Mouse (Mus musculus): Measurements from ENCODE around the gene Slc44a3.

Slc44a3 gene

DNA sequence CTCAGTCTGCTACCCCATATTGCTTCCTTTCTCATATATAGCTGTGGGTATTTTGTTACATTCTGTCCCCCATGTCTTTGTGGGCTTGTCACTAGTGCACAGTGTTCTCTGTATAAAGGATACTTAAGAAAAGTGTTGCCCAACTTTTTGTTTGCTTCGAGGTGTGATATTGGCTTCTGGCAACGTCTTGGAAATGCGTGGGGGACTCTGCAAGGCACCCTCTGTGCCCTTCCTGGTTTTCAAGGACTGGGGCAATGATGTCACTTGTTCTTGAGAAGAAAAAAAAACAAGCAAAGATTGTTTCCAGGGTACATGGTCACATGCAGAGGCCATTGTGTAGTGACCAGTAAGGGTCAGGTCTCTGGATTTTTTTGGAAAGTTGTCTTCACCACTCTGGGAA, 29.6 kb upstream of the Slc44a3 start:
- POLR2A ChIA-PET: interaction anchor here (1.0 to 42.3 kb wide), 15 partner anchors 10 to 178 kb away, joined by 3 to 1486 read pairs (median 22); partner anchors contain the start of gene F3 (in 1 of the 4)
- CTCF ChIA-PET: interaction anchor here in 1 of 4 experiments (1.7 kb wide), 1 partner anchor 175 kb away, joined by 4 read pairs; no protein-coding TSS in a partner anchor

DNA sequence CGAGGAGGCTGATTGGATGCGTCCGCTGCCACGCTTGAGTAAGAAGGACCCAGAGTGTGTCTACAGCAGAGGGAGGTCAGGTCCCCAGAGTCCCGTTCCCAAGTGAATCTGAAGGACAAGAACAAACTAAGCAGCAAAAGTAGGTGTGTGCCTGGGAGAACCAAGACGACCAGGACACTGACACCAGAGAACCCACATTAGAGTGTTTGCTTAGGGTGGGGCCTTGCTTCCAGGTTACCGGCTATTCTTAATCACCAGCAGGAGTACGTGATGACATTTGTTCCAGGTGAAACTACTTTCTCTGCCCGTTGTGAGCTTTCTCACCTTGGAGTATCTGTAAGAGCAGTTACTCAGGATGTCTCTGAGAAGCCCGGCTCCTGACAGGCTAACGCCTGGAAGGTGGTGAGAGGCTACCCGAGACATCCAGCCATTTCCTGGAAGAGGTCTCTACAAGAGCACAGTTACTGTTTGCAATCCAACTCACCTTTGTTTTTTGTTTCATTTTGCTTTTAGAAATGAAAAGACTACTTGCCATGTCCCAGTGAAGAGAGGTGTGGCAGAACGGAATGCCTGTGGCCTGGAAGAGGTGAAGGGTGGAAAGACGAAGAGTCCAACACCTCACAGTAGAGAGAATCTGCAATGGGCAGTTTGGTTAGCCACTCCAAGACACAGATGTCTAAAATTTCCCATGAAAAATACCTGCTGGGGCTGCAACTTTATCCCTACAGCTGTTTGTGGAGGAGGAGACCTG, 28.1 kb upstream of the Slc44a3 start:
- ChIA-PET CTCF (interaction anchor here in 3 of 4 experiments (0.5 to 2.1 kb wide), 4 partner anchors 164 to 177 kb away, joined by 4 to 11 read pairs (median 7); no protein-coding TSS in a partner anchor), POLR2A (interaction anchor here (0.7 to 42.3 kb wide), 50 partner anchors 8 to 269 kb away, joined by 3 to 1486 read pairs (median 5); partner anchors contain the start of genes F3 (in 2 of the 4) and Alg14 (in 1 of the 4))

DNA sequence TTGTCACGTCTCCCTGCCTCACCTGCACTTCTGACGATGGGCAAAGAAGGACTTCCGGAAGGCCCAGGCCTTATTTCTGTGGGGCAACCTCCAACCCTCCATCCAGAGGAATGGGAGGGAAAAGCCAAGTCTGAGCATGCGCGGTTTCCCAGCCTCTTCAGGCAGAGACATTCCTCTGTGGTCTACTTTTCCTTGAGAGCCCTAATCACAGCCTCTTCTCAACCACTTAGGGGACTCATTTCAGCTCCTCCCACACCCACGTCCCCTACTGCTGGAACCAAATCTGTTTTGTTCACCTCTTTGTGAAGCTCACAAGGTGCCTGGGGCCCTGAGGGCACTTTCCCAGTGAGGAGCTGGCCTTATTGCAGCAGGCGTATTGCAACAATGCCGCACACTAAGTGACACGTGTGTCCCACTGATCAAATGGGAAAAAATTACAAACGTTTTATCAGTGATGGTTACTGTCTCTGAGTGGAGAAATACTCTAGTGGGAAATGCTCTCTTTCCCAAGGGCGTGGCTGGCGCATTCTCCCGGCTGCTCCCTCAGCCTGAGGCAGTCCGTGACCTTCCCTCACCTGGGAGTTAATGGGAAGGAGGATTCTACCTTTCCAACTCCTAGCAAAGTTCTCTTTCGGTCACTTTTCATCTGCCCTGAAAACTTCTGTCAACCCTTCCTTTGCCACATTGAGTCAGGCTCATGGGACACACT, 27.4 kb upstream of the Slc44a3 start:
- ChIA-PET POLR2A (interaction anchor here (0.5 to 42.3 kb wide), 63 partner anchors 7 to 268 kb away, joined by 3 to 1486 read pairs (median 4); partner anchors contain the start of genes F3 (in 3 of the 4), Abcd3 (in 1 of the 4) and Alg14 (in 1 of the 4)), CTCF (interaction anchor here in 3 of 4 experiments (0.5 to 2.1 kb wide), 3 partner anchors 164 to 178 kb away, joined by 4 to 11 read pairs (median 10); no protein-coding TSS in a partner anchor)

DNA sequence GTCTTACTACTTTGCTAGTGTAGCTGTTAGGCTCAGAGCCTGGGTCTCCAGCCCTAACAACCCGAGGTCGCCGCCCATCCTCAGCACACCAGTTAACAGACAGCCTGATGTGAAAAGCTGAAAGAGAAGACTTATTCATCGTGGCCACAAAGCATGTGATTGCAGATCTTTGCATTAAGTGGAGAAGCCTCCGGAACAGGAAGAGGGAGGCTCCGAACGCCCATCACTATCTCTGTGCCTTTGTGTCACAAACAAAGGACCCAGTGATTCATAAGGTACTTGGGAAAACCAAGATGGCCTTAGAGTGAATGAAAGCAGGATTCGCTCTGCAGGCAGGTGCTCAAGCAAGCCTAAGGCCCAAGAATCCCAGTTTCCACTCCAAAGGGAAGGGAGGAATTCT, 26.7 kb upstream of the Slc44a3 start:
- POLR2A ChIA-PET: interaction anchor here (0.5 to 42.3 kb wide), 68 partner anchors 7 to 267 kb away, joined by 3 to 1486 read pairs (median 4); partner anchors contain the start of genes F3 (in 3 of the 4), Abcd3 (in 1 of the 4) and Alg14 (in 1 of the 4)

DNA sequence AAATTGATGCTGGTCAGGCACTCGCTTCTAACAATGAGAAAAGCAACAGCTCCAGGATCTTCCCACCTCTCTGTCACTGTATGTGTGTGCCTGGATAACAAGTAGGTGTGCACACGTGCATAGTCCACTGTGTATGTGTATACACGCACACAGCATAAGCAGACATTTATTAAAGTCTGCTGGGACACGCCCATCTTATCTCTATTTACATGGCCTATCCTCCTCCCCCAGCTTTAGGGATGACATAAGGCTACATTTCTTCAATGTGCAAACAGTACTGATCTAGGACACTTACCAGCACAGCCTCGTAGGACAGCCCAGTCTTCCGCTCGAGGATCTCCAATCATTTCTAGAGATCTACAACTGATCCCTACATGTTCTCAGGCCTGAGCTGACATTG, 24.1 kb upstream of the Slc44a3 start:
- ChIA-PET POLR2A (interaction anchor here (0.6 to 37.2 kb wide), 27 partner anchors 10 to 1739 kb away, joined by 3 to 1486 read pairs (median 5); partner anchors contain the start of gene F3 (in 1 of the 4)), CTCF (interaction anchor here in 2 of 4 experiments (1.5 to 2.7 kb wide), 2 partner anchors 180 kb away, joined by 5 to 10 read pairs; no protein-coding TSS in a partner anchor)

More for the DNA sequence above, 26.7 kb upstream of the Slc44a3 start:
- CTCF ChIA-PET: interaction anchor here in 2 of 4 experiments (1.9 to 2.1 kb wide), 2 partner anchors 178 kb away, joined by 10 to 11 read pairs; no protein-coding TSS in a partner anchor

DNA sequence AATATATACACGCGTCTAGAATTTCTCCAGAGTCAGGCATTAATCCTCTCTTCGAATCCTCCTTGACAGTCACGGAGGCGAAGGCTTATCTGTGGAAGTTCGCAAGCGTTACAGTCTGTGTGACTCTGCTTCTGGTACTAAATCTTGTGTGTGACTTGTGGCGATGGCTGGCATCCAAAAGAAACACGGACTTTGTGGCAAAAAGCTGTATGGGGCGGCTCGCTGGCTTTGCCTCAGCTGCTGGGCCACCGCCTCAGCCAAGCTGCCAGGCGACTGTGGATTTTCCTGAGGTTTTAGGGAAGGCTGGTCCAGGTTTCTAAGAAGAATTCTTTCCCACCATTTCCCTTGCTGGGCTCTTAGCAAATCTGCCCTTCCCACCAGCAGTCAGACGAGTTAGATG, 21.1 kb upstream of the Slc44a3 start:
- CTCF ChIA-PET: interaction anchor here in 3 of 4 experiments (1.0 to 6.0 kb wide), 4 partner anchors 183 to 184 kb away, joined by 4 to 50 read pairs (median 20); no protein-coding TSS in a partner anchor
- POLR2A ChIA-PET: interaction anchor here in 3 of 4 experiments (0.6 to 37.2 kb wide), 17 partner anchors 10 to 241 kb away, joined by 3 to 1486 read pairs (median 9); partner anchors contain the start of gene F3 (in 2 of the 3)

DNA sequence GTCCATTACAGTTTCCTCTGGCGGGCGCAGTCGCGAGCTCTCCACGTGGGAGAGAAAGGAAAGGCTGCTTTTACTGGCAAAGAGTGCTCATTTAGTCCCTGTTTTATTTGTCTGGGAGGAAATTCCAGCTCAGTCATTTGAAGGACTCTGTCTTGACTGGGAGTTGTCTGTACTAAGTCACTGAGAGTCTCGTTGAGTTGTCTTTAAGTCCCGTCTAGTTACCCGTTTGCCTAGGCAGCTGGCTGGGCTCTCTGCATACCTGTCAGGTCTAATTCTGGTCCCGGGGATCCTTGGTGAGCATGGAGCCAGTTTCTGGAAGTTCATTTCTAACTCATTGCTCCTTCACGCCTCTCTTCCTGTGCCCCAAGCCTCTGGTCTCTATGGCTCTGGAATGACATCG, 20.5 kb upstream of the Slc44a3 start:
- ChIA-PET POLR2A (interaction anchor here (0.6 to 37.2 kb wide), 27 partner anchors 9 to 442 kb away, joined by 3 to 1486 read pairs (median 7); partner anchors contain the start of genes F3 (in 2 of the 4) and Slc44a3 (in 1 of the 4)), CTCF (interaction anchor here (0.6 to 6.0 kb wide), 7 partner anchors 16 to 207 kb away, joined by 3 to 50 read pairs (median 4); no protein-coding TSS in a partner anchor)

DNA sequence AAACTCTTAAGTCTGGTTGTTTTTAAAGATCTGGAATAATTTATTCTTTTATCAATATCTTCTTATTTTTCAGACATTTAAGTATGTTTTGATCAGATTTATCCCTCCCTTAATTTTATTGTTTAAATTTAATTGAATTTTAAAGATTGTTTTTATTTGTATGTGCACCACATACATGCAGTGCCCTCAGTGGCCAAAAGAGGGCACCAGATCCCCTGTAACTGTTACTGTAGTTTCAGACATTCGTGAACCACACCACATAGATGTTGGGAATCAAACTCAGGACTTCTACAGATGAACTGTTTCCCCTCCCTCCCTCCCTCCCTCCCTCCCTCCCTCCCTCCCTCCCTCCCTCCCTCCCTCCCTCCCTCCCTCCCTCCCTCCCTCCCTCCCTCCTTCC, 18.2 kb upstream of the Slc44a3 start:
- ChIA-PET CTCF (interaction anchor here (0.6 to 6.0 kb wide), 15 partner anchors 10 to 917 kb away, joined by 3 to 50 read pairs (median 4); no protein-coding TSS in a partner anchor), POLR2A (interaction anchor here (0.6 to 37.2 kb wide), 26 partner anchors 10 to 418 kb away, joined by 3 to 1486 read pairs (median 4); partner anchors contain the start of genes Abcd3 (in 1 of the 4), F3 (in 1 of the 4) and Slc44a3 (in 1 of the 4))

DNA sequence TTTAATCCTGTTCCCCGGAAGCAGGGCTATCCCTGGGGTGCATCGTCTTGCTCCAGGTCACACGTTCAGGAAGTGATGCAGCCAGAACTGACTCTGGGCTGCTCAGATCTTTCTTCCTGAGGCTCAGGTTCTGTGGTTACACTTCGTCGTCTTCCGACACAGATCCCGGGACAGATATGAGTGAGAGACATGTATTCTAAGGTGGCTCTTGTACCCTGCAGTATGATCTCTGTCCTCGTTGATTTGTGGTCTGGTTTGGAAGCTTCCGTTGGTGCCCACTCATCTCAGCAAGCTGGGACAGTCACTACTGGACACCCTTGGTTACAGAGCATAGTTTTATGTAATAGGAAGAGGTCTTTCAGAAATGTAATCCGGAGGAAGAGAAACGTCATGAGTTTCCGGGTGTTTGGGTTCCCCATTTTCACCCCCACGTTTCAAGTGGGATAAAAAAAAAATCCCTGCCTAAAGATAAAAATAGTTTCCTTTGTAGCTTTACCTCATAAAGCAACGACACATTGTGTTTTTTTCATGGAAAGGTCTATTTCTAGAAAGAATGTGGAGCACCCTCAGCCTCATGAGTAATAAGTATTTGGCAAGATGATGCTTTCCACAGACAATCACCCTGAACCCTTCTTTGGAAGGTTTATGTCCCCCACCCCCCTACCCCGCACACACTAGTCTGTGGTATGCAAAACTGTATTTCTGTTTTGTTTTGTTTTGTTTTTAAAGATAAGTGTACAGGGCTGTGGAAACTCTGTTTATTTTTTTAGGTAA, 15.8 kb upstream of the Slc44a3 start:
- ChIA-PET CTCF (interaction anchor here in 3 of 4 experiments (0.6 to 6.0 kb wide), 9 partner anchors 8 to 221 kb away, joined by 3 to 28 read pairs (median 3); partner anchors contain the start of gene F3 (in 1 of the 3)), POLR2A (interaction anchor here in 2 of 4 experiments (0.6 to 37.2 kb wide), 12 partner anchors 8 to 242 kb away, joined by 3 to 1486 read pairs (median 10); partner anchors contain the start of gene F3 (in 1 of the 2))

DNA sequence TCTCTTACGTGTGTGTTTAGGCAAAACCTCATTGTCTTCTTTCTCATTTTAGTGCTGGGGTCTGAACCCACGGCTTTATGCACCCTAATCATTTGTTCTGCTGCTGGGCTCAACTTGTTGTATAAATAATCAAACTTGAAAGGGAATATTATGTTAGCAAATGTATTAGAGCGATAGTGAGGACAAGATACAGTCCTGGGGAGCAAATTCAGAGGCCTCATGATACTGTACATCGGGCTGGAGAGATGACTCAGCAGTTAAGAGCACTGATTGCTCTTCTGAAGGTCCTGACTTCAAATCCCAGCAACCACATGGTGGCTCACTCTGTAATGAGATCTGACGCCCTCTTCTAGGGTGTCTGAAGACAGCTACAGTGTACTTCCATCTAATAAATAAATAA, 8.4 kb upstream of the Slc44a3 start:
- ChIA-PET POLR2A (interaction anchor here (0.5 to 37.2 kb wide), 70 partner anchors 9 to 728 kb away, joined by 3 to 1486 read pairs (median 6); partner anchors contain the start of genes F3 (in 2 of the 4), Abcd3 (in 1 of the 4) and Rwdd3 (in 1 of the 4)), CTCF (interaction anchor here (0.6 to 2.2 kb wide), 25 partner anchors 8 to 643 kb away, joined by 3 to 48 read pairs (median 6); partner anchors contain the start of gene Abcd3 (in 1 of the 4))

DNA sequence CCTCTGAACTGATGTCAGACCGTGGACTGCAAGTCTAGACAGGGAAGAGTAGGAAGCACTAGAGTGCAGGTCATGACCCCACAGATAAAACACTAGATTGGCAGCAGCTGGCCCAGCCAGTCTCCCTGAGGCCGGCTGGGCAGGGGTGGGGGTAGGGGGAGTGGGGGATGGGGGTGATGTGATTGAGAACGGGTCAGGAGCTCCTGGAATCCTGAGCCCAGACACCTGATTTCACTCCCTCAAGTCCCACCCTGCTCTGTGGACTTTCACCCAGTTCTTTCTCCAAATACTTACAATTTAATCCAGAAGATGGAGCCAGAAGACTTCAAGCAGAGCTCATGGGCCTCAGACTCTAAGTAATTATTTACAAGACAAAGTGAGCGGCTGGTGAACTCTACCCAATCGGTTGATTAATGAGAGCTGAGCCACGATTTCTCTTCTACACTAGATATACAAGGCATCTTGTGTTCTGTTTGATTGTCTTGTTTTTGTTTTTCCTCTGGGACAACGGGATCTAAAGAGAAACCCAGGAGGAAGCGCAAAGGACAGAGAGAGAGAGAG, 7.7 kb upstream of the Slc44a3 start:
- POLR2A ChIA-PET: interaction anchor here (0.5 to 37.2 kb wide), 99 partner anchors 9 to 729 kb away, joined by 3 to 1486 read pairs (median 5); partner anchors contain the start of genes F3 (in 3 of the 4), Abcd3 (in 2 of the 4), Alg14 (in 1 of the 4) and Rwdd3 (in 1 of the 4)
- CTCF ChIA-PET: interaction anchor here (0.6 to 2.2 kb wide), 36 partner anchors 9 to 644 kb away, joined by 3 to 48 read pairs (median 4); partner anchors contain the start of genes Abcd3 (in 1 of the 4) and Rwdd3 (in 1 of the 4)

DNA sequence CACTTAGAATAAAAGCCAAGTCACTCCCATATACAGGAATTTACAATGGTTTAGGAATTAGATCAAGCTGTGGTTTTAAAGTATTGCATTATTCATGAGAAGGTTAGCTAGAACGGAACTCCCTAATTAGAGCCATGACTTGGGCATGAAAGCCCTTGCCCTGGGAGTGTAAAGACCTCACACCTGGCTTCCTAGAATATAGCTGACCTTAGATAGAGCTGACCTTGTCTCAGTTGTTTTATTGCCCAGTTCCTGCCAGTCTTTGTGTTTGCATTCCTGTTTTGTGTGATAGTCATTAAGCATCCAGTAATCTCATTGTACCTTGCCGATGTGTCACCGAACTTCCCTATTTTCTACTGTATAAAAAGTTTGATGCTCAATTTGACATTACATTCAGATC, 6.6 kb upstream of the Slc44a3 start:
- ChIA-PET CTCF (interaction anchor here in 2 of 4 experiments (0.6 to 2.1 kb wide), 4 partner anchors 11 to 281 kb away, joined by 5 to 14 read pairs (median 10); no protein-coding TSS in a partner anchor), POLR2A (interaction anchor here (0.6 to 37.2 kb wide), 38 partner anchors 8 to 276 kb away, joined by 3 to 1486 read pairs (median 10); partner anchors contain the start of genes F3 (in 3 of the 4) and Abcd3 (in 1 of the 4))

DNA sequence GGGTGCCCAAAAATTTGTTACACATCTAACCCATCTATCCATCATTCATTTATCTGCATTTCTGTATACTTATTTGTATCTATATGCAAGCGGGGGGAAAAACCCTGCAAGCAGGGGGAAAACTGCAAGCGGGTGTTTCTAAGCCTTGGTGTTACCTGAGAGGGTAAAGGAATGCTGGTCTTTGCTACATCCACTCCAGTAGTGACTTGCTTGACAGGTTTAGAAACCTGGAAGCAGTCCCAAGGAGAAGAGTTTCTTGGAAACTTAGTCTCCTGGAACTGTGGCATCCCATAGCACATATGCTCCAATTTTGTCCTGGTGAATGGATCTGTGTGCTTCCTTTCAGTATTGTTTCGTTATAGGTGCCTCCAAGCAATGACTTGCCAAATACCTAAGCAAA, 5.8 kb upstream of the Slc44a3 start:
- POLR2A ChIA-PET: interaction anchor here in 2 of 4 experiments (0.5 to 37.2 kb wide), 11 partner anchors 12 to 277 kb away, joined by 3 to 1486 read pairs (median 9); partner anchors contain the start of gene Abcd3 (in 2 of the 2)
- CTCF ChIA-PET: interaction anchor here in 1 of 4 experiments (0.6 kb wide), 1 partner anchor 582 kb away, joined by 4 read pairs; no protein-coding TSS in a partner anchor

DNA sequence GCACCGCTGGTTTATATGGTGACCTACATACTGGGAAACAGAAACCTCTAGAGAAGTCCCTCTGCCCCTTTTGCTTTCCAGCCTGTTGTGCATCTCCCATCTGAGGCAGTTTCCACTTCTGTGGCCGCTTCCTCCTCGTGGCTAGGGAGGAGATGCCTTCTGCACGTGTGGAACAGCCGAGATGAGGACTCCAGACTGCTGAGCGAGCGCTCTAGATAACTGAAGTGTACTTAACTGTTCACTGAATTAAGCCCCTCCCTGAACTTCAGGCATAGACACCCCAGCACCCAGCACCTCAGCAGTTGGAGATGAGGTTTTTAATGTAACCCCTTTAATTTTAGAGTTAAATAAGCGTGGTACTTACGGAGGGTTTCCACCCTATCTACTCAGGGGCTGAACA, 4.6 kb upstream of the Slc44a3 start:
- CTCF ChIA-PET: interaction anchor here (0.5 to 4.2 kb wide), 8 partner anchors 16 to 232 kb away, joined by 3 to 30 read pairs (median 4); no protein-coding TSS in a partner anchor
- POLR2A ChIA-PET: interaction anchor here in 3 of 4 experiments (0.7 to 37.2 kb wide), 8 partner anchors 12 to 241 kb away, joined by 3 to 1486 read pairs (median 5); partner anchors contain the start of gene F3 (in 1 of the 3)

DNA sequence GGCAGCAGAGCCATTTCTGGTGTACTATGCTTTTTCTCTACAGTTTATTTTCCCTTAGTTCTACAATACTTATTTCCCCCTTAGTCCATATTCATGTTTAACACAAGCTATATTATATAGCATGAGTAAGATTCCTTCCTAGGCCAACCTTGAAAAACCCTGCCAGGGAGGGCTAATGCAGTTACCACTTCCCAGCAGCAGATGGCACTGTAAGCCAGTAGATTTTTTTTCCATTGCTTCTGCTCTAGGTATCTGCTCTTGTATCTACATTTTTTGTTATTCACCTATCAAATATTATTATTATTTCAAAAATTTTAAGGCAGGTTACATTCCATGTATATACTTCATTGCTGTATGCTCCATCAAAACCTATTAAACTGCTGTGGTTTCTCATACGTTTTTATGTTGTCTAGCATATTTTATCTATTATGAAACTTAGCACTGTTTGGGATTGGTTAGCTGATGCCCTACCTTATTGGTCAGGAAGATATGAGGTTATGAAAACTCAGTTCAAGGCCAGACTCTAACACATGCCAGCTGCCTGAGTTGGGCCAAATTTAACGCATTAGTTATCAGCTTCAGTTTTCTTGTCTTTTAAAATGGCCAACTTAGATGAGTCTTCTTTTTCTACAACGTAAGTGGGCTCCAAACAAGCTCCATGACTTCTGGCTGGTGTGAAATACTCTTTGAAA, 3.8 kb upstream of the Slc44a3 start:
- POLR2A ChIA-PET: interaction anchor here in 3 of 4 experiments (0.5 to 37.2 kb wide), 12 partner anchors 13 to 620 kb away, joined by 3 to 1486 read pairs (median 3); partner anchors contain the start of gene F3 (in 1 of the 3)

More for the DNA sequence above, 3.8 kb upstream of the Slc44a3 start:
- CTCF ChIA-PET: interaction anchor here (0.6 to 4.2 kb wide), 11 partner anchors 17 to 423 kb away, joined by 3 to 30 read pairs (median 4); no protein-coding TSS in a partner anchor
